Mouse (Mus musculus): ENCODE results near the gene Lrrc3b. TPM values are rescaled to one million over a fixed set of nuclear protein-coding genes. Genes with fewer than 3 reads are reported as not detected.

Lrrc3b gene
- polyA plus RNA-seq, 1 experiment from 2014 or later = 5.3 TPM

GRCm38 (mm10) chr14:15384532-15384931 is 54.3 kb downstream of the Lrrc3b start:
- ATAC-seq (ENCODE audit: insufficient number of reproducible peaks, low FRiP score) = no peak
- H3K4me3 ChIP-seq = no peak overlapping the region
- no peak overlapping the region for H3K9ac ChIP-seq
- no peaks in the 10 kb centered on the region for H3K36me3 ChIP-seq
- H3K4me1 ChIP-seq (replicated peaks) = peaks cover 9% of the 10 kb centered on the region; the same call in 1 of the 2 replicates
- no peak overlapping the region for H3K27ac ChIP-seq (ENCODE audit: poor library complexity, severe bottlenecking)
- no peaks in the 10 kb centered on the region for H3K27me3 ChIP-seq (replicated peaks)
- H3K4me2 ChIP-seq = no peak overlapping the region
- WGBS = 28% methylated on average over 5 of the region's 5 CpGs
- no peaks in the 10 kb centered on the region for H3K9me3 ChIP-seq (replicated peaks)

GRCm38 (mm10) chr14:15383133-15383532 is 55.7 kb downstream of the Lrrc3b start:
- Histone ChIP-seq H3K27ac (ENCODE audit: poor library complexity, severe bottlenecking) (no peak overlapping the region), H3K4me1 (replicated peaks) (peaks cover 9% of the 10 kb centered on the region; the same call in 1 of the 2 replicates), H3K27me3 (replicated peaks) (no peaks in the 10 kb centered on the region), H3K4me2 (no peak overlapping the region), H3K36me3 (no peaks in the 10 kb centered on the region), H3K4me3 (no peak overlapping the region), H3K9me3 (replicated peaks) (no peaks in the 10 kb centered on the region), H3K9ac (no peak overlapping the region)
- 47% methylated on average over 2 of the region's 2 CpGs for WGBS
- no peak for ATAC-seq (ENCODE audit: insufficient number of reproducible peaks, low FRiP score)

GRCm38 (mm10) chr14:15377368-15377767 is 61.4 kb downstream of the Lrrc3b start:
- H3K36me3 ChIP-seq = no peaks in the 10 kb centered on the region
- WGBS = 73% methylated on average over 2 of the region's 2 CpGs
- no peaks in the 10 kb centered on the region for H3K27me3 ChIP-seq (replicated peaks)
- H3K9me3 ChIP-seq (replicated peaks) = no peaks in the 10 kb centered on the region
- peaks cover 11% of the 10 kb centered on the region for H3K4me1 ChIP-seq (replicated peaks)
- no peak overlapping the region for H3K27ac ChIP-seq (ENCODE audit: poor library complexity, severe bottlenecking)
- H3K9ac ChIP-seq = no peak overlapping the region
- no peak overlapping the region for H3K4me3 ChIP-seq
- no peak for ATAC-seq (ENCODE audit: insufficient number of reproducible peaks, low FRiP score)
- no peak overlapping the region for H3K4me2 ChIP-seq

GRCm38 (mm10) chr14:15376786-15377185 is 62.0 kb downstream of the Lrrc3b start:
- no peak for ATAC-seq (ENCODE audit: insufficient number of reproducible peaks, low FRiP score)
- no peaks in the 10 kb centered on the region for H3K36me3 ChIP-seq
- H3K4me3 ChIP-seq = no peak overlapping the region
- no peak overlapping the region for H3K9ac ChIP-seq
- no peaks in the 10 kb centered on the region for H3K27me3 ChIP-seq (replicated peaks)
- H3K4me1 ChIP-seq (replicated peaks) = peaks cover 11% of the 10 kb centered on the region
- H3K27ac ChIP-seq (ENCODE audit: poor library complexity, severe bottlenecking) = no peak overlapping the region
- WGBS = 93% methylated on average over 1 of the region's 1 CpGs
- no peaks in the 10 kb centered on the region for H3K9me3 ChIP-seq (replicated peaks)
- no peak overlapping the region for H3K4me2 ChIP-seq

- H3K27ac ChIP-seq (ENCODE audit: poor library complexity, severe bottlenecking) = no peak overlapping the region
- H3K4me3 ChIP-seq = no peak overlapping the region
- H3K9ac ChIP-seq = no peak overlapping the region
- no peak for ATAC-seq (ENCODE audit: insufficient number of reproducible peaks, low FRiP score)
- H3K27me3 ChIP-seq (replicated peaks) = no peaks in the 10 kb centered on the region
- peaks cover 11% of the 10 kb centered on the region for H3K4me1 ChIP-seq (replicated peaks)
- H3K4me2 ChIP-seq = no peak overlapping the region
- no peaks in the 10 kb centered on the region for H3K9me3 ChIP-seq (replicated peaks)
- no peaks in the 10 kb centered on the region for H3K36me3 ChIP-seq
Observed at GRCm38 (mm10) chr14:15374271-15374670, 64.5 kb downstream of the Lrrc3b start.

GRCm38 (mm10) chr14:15372985-15373384 is 65.8 kb downstream of the Lrrc3b start:
- no peak overlapping the region for H3K9ac ChIP-seq
- no peak for ATAC-seq (ENCODE audit: insufficient number of reproducible peaks, low FRiP score)
- no peak overlapping the region for H3K4me2 ChIP-seq
- no peaks in the 10 kb centered on the region for H3K9me3 ChIP-seq (replicated peaks)
- no peak overlapping the region for H3K27ac ChIP-seq (ENCODE audit: poor library complexity, severe bottlenecking)
- 6% methylated on average over 1 of the region's 1 CpGs for whole genome bisulfite sequencing
- no peaks in the 10 kb centered on the region for H3K36me3 ChIP-seq
- H3K4me1 ChIP-seq (replicated peaks) = peaks cover 11% of the 10 kb centered on the region
- no peak overlapping the region for H3K4me3 ChIP-seq
- H3K27me3 ChIP-seq (replicated peaks) = no peaks in the 10 kb centered on the region

GRCm38 (mm10) chr14:15365045-15365444 is 73.7 kb downstream of the Lrrc3b start:
- no peak overlapping the region for H3K4me3 ChIP-seq
- no peak for ATAC-seq (ENCODE audit: insufficient number of reproducible peaks, low FRiP score)
- no peak overlapping the region for H3K4me2 ChIP-seq
- H3K9ac ChIP-seq = no peak overlapping the region
- 0 out of 2 replicates have a peak, but pooled peaks cover under 1% of the 10 kb centered on the region for H3K4me1 ChIP-seq (replicated peaks)
- H3K9me3 ChIP-seq (replicated peaks) = no peaks in the 10 kb centered on the region
- H3K36me3 ChIP-seq = no peaks in the 10 kb centered on the region
- H3K27me3 ChIP-seq (replicated peaks) = no peaks in the 10 kb centered on the region
- WGBS = 93% methylated on average over 6 of the region's 6 CpGs
- H3K27ac ChIP-seq (ENCODE audit: poor library complexity, severe bottlenecking) = no peak overlapping the region

GRCm38 (mm10) chr14:15359893-15360292 is 78.9 kb downstream of the Lrrc3b start:
- Histone ChIP-seq H3K9ac (no peak overlapping the region), H3K9me3 (replicated peaks) (no peaks in the 10 kb centered on the region), H3K4me1 (replicated peaks) (0 out of 2 replicates have a peak, but pooled peaks cover 3% of the 10 kb centered on the region), H3K4me2 (no peak overlapping the region), H3K4me3 (no peak overlapping the region), H3K27me3 (replicated peaks) (no peaks in the 10 kb centered on the region), H3K36me3 (no peaks in the 10 kb centered on the region), H3K27ac (ENCODE audit: poor library complexity, severe bottlenecking) (no peak overlapping the region)
- WGBS = 68% methylated on average over 1 of the region's 1 CpGs
- no peak for ATAC-seq (ENCODE audit: insufficient number of reproducible peaks, low FRiP score)

- no peak overlapping the region for H3K4me2 ChIP-seq
- peaks cover 3% of the 10 kb centered on the region; the same call in 1 of the 2 replicates for H3K4me1 ChIP-seq (replicated peaks)
- ATAC-seq (ENCODE audit: insufficient number of reproducible peaks, low FRiP score) = no peak
- no peak overlapping the region for H3K9ac ChIP-seq
- no peak overlapping the region for H3K27ac ChIP-seq (ENCODE audit: poor library complexity, severe bottlenecking)
- H3K4me3 ChIP-seq = no peak overlapping the region
- no peaks in the 10 kb centered on the region for H3K27me3 ChIP-seq (replicated peaks)
- no peaks in the 10 kb centered on the region for H3K9me3 ChIP-seq (replicated peaks)
- 74% methylated on average over 3 of the region's 3 CpGs for WGBS
- H3K36me3 ChIP-seq = no peaks in the 10 kb centered on the region
Observed at GRCm38 (mm10) chr14:15359134-15359533, 79.7 kb downstream of the Lrrc3b start.

- no peaks in the 10 kb centered on the region for H3K36me3 ChIP-seq
- H3K4me2 ChIP-seq = no peak overlapping the region
- WGBS = 21% methylated on average over 3 of the region's 3 CpGs
- H3K9ac ChIP-seq = no peak overlapping the region
- ATAC-seq (ENCODE audit: insufficient number of reproducible peaks, low FRiP score) = no peak
- no peaks in the 10 kb centered on the region for H3K9me3 ChIP-seq (replicated peaks)
- H3K27ac ChIP-seq (ENCODE audit: poor library complexity, severe bottlenecking) = no peak overlapping the region
- H3K4me3 ChIP-seq = no peak overlapping the region
- no peaks in the 10 kb centered on the region for H3K27me3 ChIP-seq (replicated peaks)
- H3K4me1 ChIP-seq (replicated peaks) = peaks cover 3% of the 10 kb centered on the region; the same call in 1 of the 2 replicates
Observed at GRCm38 (mm10) chr14:15355512-15355911, 83.3 kb downstream of the Lrrc3b start.

- H3K9me3 ChIP-seq (replicated peaks) = no peaks in the 10 kb centered on the region
- no peaks in the 10 kb centered on the region; the same call in 1 of the 2 replicates for H3K4me1 ChIP-seq (replicated peaks)
- WGBS = 6% methylated on average over 5 of the region's 5 CpGs
- no peak overlapping the region for H3K4me2 ChIP-seq
- ATAC-seq (ENCODE audit: insufficient number of reproducible peaks, low FRiP score) = no peak
- H3K27me3 ChIP-seq (replicated peaks) = no peaks in the 10 kb centered on the region
- H3K9ac ChIP-seq = no peak overlapping the region
- H3K4me3 ChIP-seq = no peak overlapping the region
- H3K36me3 ChIP-seq = no peaks in the 10 kb centered on the region
- H3K27ac ChIP-seq (ENCODE audit: poor library complexity, severe bottlenecking) = no peak overlapping the region
Observed at GRCm38 (mm10) chr14:15354299-15354698, 84.5 kb downstream of the Lrrc3b start.

- Histone ChIP-seq H3K4me2 (no peak overlapping the region), H3K27ac (ENCODE audit: poor library complexity, severe bottlenecking) (no peak overlapping the region), H3K36me3 (no peaks in the 10 kb centered on the region), H3K27me3 (replicated peaks) (no peaks in the 10 kb centered on the region), H3K4me1 (replicated peaks) (0 out of 2 replicates have a peak, but pooled peaks cover 3% of the 10 kb centered on the region), H3K4me3 (no peak overlapping the region), H3K9me3 (replicated peaks) (no peaks in the 10 kb centered on the region), H3K9ac (no peak overlapping the region)
- 36% methylated on average over 2 of the region's 2 CpGs for WGBS
- ATAC-seq (ENCODE audit: insufficient number of reproducible peaks, low FRiP score) = no peak
Observed at GRCm38 (mm10) chr14:15333130-15333529, 105.7 kb downstream of the Lrrc3b start.
